Mouse (Mus musculus) c-Kit-negative CD71-positive TER-119-positive erythroid progenitor cells, embryonic 14.5 days (primary cell): ENCODE data around the gene Fbxw14.
"Not testable (repeated sequence)": the region's sequence is repeated elsewhere in the genome, so short reads cannot be mapped to it uniquely, and the experiment has no call there.

Source experiments
- DNase-seq: peaks from one replicate; pipeline ENCODE4 v3.0.0-alpha.2; 2013; ENCODE audit warnings: low read depth, low spot score

Fbxw14 gene

DNA sequence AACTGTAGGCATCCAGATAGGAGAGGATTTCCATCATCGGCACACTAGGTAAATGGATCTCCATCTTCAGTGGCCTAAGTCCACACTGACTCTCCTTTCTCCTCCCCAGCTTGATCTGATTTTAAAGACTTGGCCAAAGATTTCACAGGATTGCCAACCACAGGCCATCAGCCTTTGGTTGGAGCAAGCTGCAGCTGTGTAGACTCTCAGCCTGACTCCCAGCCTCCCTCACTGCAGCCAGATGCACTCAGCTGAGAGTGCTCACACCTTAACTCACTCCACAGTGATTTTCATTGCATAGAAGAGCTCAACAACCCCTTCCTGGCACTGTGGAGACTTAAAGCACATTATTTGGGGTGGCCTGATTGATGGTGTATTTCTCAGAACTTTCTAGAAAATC, at the start of gene Fbxw14:
Gene Fbxw14 (minus strand): TSS at position 101 of the 400 bp plus-strand sequence.
- DNase-seq = not testable (repeated sequence)

DNA sequence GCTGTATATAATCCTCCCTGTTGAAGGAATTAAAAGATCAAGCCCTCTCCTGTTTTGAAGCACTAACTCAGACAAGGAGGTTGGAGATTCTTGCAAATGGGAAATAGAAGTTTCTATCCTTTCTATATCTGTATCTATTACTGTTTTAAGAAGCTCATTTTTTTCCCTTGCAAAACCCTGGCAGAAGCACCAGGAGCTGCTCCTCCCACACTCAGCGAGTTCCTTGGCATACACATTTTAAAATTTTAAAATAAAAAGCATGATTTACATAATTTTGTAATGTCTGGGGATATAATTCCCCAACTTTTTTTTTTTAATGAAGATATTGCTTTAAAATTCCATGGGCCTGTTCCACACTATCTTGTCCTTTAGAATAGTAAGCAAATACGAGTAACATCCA, 24.4 kb downstream of the Fbxw14 start:
- no peak for DNase-seq

DNA sequence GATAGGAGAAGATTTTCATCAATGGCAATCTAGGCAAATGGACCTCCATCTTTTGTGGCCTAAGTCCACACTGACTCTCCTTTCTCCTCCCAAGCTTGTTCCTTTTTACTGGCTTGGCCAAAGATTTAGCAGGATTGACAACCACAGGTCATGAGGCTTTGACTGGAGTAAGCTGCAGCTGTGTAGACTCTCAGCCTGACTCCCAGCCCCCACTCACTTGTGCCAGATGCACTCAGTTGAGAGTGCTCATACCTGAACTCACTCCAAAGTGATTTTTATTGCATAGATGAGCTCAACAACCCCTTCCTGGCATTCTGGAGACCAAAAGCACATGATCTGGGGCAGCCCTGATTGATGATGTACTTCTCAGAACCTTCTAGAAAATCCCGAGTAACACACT, 52.8 kb downstream of the Fbxw14 start, which contains the start of gene Fbxw20:
Gene Fbxw20 (minus strand): TSS at position 101 of the 400 bp plus-strand sequence.
- DNase-seq = no peak
